Mouse (Mus musculus): ENCODE measurements around the gene Gm9733. TPM values are rescaled to one million over a fixed set of nuclear protein-coding genes. Genes with fewer than 3 reads are reported as not detected.

Gm9733 gene
- not detected in 2 replicates for polyA plus RNA-seq (2021; fragmentation: Nextera tagmentation)
- long read RNA-seq, experiment 1, result 0 reads
- long read RNA-seq, experiment 2, result 0 reads

GRCm38 (mm10) chr3:15332063-15332462, at the start of gene Gm9733:
TSS of gene Gm9733 (minus strand) at chr3:15332302.

Other genes starting within 250 kb of the Gm9733 start
- not detected in 2 replicates for gene Sirpb1a, start 94.2 kb upstream of the Gm9733 start, polyA plus RNA-seq (2021; fragmentation: Nextera tagmentation)
- gene Sirpb1b, start 242.8 kb upstream of the Gm9733 start, polyA plus RNA-seq (2021; fragmentation: Nextera tagmentation), result not detected in 2 replicates

Measured in layer of hippocampus, adult 6 months (tissue).